Mouse (Mus musculus): Measurements from ENCODE around the gene Lrrc41. TPM values are rescaled to one million over a fixed set of nuclear protein-coding genes. Genes with fewer than 3 reads are reported as not detected.

The Lrrc41 gene
- polyA plus RNA-seq, 1 experiment from 2014 or later = 49.2 TPM

DNA sequence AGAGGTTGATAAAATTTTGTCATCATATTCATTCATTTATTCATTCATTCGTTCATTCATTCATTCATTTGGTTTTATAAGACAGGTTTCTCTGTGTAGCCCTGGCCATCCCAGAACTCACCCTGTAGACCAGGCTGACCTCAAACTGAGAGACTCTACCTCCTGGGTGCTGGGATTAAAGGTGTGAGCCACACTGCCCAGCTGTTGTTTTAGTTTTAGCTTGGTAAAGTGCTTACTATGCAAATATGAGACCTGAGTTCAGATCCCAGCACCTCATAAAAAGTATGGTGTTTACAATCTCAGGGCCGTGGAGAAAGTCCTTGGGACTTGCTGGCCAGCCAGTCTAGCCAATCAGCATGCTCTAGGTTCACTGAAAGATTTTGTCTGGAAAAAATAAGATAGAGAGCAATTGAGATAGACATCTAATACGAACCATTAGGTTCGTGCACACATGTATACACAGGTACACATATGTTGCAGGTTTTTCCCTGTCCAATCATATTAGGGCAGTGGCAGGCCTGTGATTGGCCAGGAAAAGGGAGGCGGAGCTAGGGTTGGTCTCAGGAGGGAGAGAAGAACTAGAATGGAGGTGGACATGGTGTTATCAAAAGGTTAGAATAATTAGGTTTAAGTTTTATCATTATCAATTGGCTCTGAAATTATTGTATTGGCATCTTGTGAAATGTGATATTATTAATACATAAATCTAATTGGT, 15.9 kb upstream of the Lrrc41 start:
- no peak for ATAC-seq
- H3K27me3 ChIP-seq (replicated peaks; ENCODE audit: control insufficient read depth, insufficient read depth, low read length) = no peaks in the 10 kb centered on the region
- no peaks in the 10 kb centered on the region for H3K9me3 ChIP-seq (ENCODE audit: control insufficient read depth)
- H3K9ac ChIP-seq (ENCODE audit: low read depth, low read length) = no peak overlapping the region
- no peak overlapping the region for H3K4me3 ChIP-seq (ENCODE audit: low read depth, low read length)
- no peak overlapping the region for H3K27ac ChIP-seq (ENCODE audit: low read depth, low read length)
- H3K4me1 ChIP-seq (replicated peaks; ENCODE audit: control insufficient read depth, insufficient read depth, low read length) = no peaks in the 10 kb centered on the region
- no peaks in the 10 kb centered on the region for H3K36me3 ChIP-seq (ENCODE audit: control insufficient read depth, insufficient read depth)
- no peak for TF ChIP-seq CTCF (IDR thresholded peaks at IDR 0.05; ENCODE audit: low read depth)
- 76% methylated on average over 5 of the region's 5 CpGs for WGBS
- H3K4me2 ChIP-seq (replicated peaks; ENCODE audit: low read depth) = no peak overlapping the region

DNA sequence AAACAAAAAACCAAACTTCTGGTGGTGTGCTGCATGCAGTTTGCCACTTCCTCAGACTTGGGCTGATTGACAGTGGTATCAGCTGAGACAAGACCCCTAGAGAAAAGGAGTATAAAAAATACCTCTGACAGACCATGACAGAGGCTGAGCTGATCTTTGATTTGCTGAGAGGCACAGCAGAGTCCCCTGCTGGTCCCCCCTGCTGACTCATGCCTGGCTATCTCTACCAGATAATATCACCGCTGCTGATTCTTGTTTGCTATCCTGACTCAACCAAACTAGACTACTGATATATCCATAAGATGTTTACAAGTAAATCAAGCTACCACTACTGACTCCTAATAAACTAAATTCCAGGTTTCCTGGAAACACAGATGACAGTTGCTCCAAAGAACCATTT, 11.2 kb upstream of the Lrrc41 start:
- no peak for TF ChIP-seq CTCF (IDR thresholded peaks at IDR 0.05; ENCODE audit: low read depth)
- H3K27me3 ChIP-seq (replicated peaks; ENCODE audit: control insufficient read depth, insufficient read depth, low read length) = no peaks in the 10 kb centered on the region
- H3K36me3 ChIP-seq (ENCODE audit: control insufficient read depth, insufficient read depth) = peaks cover 16% of the 10 kb centered on the region
- H3K4me3 ChIP-seq (ENCODE audit: low read depth, low read length) = no peak overlapping the region
- no peaks in the 10 kb centered on the region for H3K9me3 ChIP-seq (ENCODE audit: control insufficient read depth)
- H3K4me2 ChIP-seq (replicated peaks; ENCODE audit: low read depth) = no peak overlapping the region
- no peak overlapping the region for H3K27ac ChIP-seq (ENCODE audit: low read depth, low read length)
- H3K9ac ChIP-seq (ENCODE audit: low read depth, low read length) = no peak overlapping the region
- H3K4me1 ChIP-seq (replicated peaks; ENCODE audit: control insufficient read depth, insufficient read depth, low read length) = no peaks in the 10 kb centered on the region
- 44% methylated on average over 1 of the region's 1 CpGs for WGBS
- no peak for ATAC-seq

DNA sequence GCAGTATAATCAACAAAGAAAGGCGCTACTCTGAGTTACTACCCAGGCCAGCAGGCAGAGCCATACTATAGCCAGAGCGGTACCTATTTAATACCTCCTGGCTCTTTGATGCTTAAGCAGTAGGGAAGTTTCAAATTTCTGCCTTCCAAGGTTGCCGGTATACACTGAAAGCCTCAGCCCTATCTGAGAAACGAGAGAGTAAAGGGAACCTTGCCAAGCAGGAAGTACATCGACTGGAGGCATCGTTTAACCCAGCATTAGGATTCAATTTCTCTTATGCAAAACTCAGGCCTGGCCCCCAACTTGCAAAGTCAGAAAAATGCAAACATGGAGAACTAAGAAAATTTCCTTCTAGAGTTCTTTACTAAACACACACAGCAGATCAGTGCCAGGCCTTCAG, 5.0 kb upstream of the Lrrc41 start:
- Histone ChIP-seq H3K9ac (ENCODE audit: low read depth, low read length) (no peak overlapping the region), H3K27ac (ENCODE audit: low read depth, low read length) (no peak overlapping the region), H3K36me3 (ENCODE audit: control insufficient read depth, insufficient read depth) (peaks cover 29% of the 10 kb centered on the region), H3K9me3 (ENCODE audit: control insufficient read depth) (no peaks in the 10 kb centered on the region), H3K27me3 (replicated peaks; ENCODE audit: control insufficient read depth, insufficient read depth, low read length) (no peaks in the 10 kb centered on the region), H3K4me1 (replicated peaks; ENCODE audit: control insufficient read depth, insufficient read depth, low read length) (no peaks in the 10 kb centered on the region), H3K4me2 (replicated peaks; ENCODE audit: low read depth) (no peak overlapping the region), H3K4me3 (ENCODE audit: low read depth, low read length) (no peak overlapping the region)
- TF ChIP-seq CTCF (IDR thresholded peaks at IDR 0.05; ENCODE audit: low read depth) = no peak
- no peak for ATAC-seq
- WGBS = 59% methylated on average over 6 of the region's 6 CpGs

DNA sequence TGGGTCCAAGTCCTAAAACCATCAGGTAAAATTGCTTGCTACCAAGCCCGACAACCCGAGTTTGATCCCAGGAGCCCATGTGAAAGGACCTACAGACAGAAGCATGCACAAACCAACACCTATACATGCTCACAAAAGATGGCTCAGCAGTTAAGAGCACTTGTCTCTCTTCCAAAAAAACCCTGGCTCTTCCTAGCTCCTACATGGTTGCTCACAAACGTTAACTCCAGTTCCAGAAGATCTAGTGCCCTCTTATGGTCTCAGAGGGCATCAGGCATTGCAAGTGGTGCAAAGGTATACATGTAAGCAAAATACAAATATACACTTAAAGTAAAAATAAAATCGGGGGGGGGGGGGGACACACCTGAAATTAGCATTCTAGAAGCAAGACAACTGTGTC, 1.9 kb upstream of the Lrrc41 start:
- Histone ChIP-seq H3K36me3 (ENCODE audit: control insufficient read depth, insufficient read depth) (peaks cover 20% of the 10 kb centered on the region), H3K27me3 (replicated peaks; ENCODE audit: control insufficient read depth, insufficient read depth, low read length) (no peaks in the 10 kb centered on the region), H3K4me3 (ENCODE audit: low read depth, low read length) (no peak overlapping the region; the same call in 1 of the 2 replicates), H3K9me3 (ENCODE audit: control insufficient read depth) (no peaks in the 10 kb centered on the region), H3K4me1 (replicated peaks; ENCODE audit: control insufficient read depth, insufficient read depth, low read length) (peaks cover 4% of the 10 kb centered on the region), H3K4me2 (replicated peaks; ENCODE audit: low read depth) (peak overlapping the region; percentile 82), H3K9ac (ENCODE audit: low read depth, low read length) (no peak overlapping the region), H3K27ac (ENCODE audit: low read depth, low read length) (no peak overlapping the region)
- TF ChIP-seq CTCF (IDR thresholded peaks at IDR 0.05; ENCODE audit: low read depth) = peak; percentile 69
- WGBS = 50% methylated on average over 4 of the region's 4 CpGs
- ATAC-seq = no peak

DNA sequence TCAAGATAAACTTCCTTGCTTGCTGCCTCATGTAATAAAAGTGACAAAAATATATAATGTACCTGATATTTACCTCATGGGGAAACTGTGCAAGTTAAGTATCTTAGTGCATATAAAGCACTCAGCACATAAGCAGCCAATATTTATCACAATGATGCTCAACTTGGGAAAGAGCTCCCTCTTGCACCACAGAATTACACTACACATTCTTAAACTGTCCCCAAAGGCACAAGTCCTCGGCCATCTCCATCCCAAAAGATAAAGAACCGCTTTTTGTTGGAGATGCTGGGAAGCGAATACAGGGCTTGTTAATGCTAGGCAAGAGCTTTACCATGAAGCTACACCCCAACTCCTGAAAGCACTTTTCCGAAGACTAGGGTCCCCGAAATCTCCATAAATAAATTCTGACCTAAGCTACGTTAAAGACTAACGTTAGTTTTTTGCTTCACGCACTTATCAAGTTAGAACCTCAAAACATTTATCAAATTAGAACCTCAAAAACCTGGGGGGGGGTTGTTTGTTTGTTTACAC, 859 bp upstream of the Lrrc41 start:
- H3K36me3 ChIP-seq (ENCODE audit: control insufficient read depth, insufficient read depth) = peaks cover 10% of the 10 kb centered on the region
- H3K4me1 ChIP-seq (replicated peaks; ENCODE audit: control insufficient read depth, insufficient read depth, low read length) = peaks cover 4% of the 10 kb centered on the region
- H3K4me2 ChIP-seq (replicated peaks; ENCODE audit: low read depth) = peak overlapping the region; percentile 82
- ATAC-seq = no peak
- peak overlapping the region; percentile 87 for H3K4me3 ChIP-seq (ENCODE audit: low read depth, low read length)
- under 1% methylated on average over 8 of the region's 8 CpGs for WGBS
- peak overlapping the region; percentile 86; the same call in 1 of the 2 replicates for H3K27ac ChIP-seq (ENCODE audit: low read depth, low read length)
- TF ChIP-seq CTCF (IDR thresholded peaks at IDR 0.05; ENCODE audit: low read depth) = peak; percentile 69
- no peaks in the 10 kb centered on the region for H3K9me3 ChIP-seq (ENCODE audit: control insufficient read depth)
- H3K9ac ChIP-seq (ENCODE audit: low read depth, low read length) = peak overlapping the region; percentile 93
- no peaks in the 10 kb centered on the region for H3K27me3 ChIP-seq (replicated peaks; ENCODE audit: control insufficient read depth, insufficient read depth, low read length)

DNA sequence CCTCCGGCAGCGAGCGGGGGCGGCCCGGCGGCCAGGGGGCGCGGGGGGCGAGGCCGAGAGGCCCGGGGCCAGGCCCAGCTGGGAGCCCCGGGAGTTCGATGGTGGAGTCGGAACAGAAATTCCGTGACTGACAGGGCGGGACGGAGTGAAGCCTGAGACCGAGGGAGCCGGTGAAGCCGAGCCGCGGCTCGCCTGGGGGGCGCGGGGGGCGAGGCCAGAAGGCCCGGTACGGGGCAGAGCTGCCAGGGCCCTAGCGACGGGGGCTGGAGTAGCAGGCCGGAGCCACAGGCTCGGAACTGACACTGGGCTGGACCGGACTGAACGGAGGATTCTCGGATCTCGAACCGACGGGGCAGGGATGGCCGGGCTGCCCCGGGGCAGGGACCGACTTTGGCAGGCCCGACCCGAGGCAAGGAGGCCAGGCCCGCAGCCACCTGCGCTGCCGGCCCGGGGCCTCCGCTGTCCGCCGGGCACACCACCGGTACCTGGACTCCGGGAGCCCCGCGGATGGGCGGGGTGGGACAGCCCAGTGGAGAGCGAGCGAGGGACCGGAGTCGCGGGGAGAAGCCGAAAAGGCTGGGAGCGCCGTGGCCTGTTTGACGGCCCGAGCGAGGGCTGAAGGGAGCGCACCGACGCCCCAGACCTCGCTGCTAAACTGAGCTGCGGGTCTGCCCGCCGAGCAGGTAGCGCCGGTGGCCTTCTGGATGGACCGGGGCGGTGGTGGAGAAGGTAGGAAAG, 731 bp downstream of the Lrrc41 start:
- Histone ChIP-seq H3K27me3 (replicated peaks; ENCODE audit: control insufficient read depth, insufficient read depth, low read length) (no peaks in the 10 kb centered on the region), H3K4me3 (ENCODE audit: low read depth, low read length) (peak overlapping the region; percentile 87), H3K9ac (ENCODE audit: low read depth, low read length) (peak overlapping the region; percentile 93), H3K4me1 (replicated peaks; ENCODE audit: control insufficient read depth, insufficient read depth, low read length) (peaks cover 4% of the 10 kb centered on the region), H3K36me3 (ENCODE audit: control insufficient read depth, insufficient read depth) (peaks cover 6% of the 10 kb centered on the region), H3K4me2 (replicated peaks; ENCODE audit: low read depth) (peak overlapping the region; percentile 82), H3K27ac (ENCODE audit: low read depth, low read length) (peak overlapping the region; percentile 100), H3K9me3 (ENCODE audit: control insufficient read depth) (no peaks in the 10 kb centered on the region)
- WGBS = under 1% methylated on average over 70 of the region's 77 CpGs
- TF ChIP-seq CTCF (IDR thresholded peaks at IDR 0.05; ENCODE audit: low read depth) = peak; percentile 57
- peak; percentile 66 for ATAC-seq

Data from intestine, postnatal 0 days (tissue).